Mouse (Mus musculus) heart, adult 10 weeks (tissue): ENCODE results near the gene Rab34. TPM values are rescaled to one million over a fixed set of nuclear protein-coding genes. Genes with fewer than 3 reads are reported as not detected.

Experiments used
- polyA plus RNA-seq: library from polyadenylated mRNA; stranded (reverse); fragments of 350-450 nt; fragmentation: Illumina TruSeq; extraction: RNeasy Lipid Tissue Mini Kit (QIAGEN cat#74804); gene quantifications from one replicate; pipeline ENCODE4 v1.2.3, GENCODE M21; 2014; ENCODE audit warnings: low read depth, low replicate concordance

Gene Rab34
- 15.8 TPM for polyA plus RNA-seq

DNA sequence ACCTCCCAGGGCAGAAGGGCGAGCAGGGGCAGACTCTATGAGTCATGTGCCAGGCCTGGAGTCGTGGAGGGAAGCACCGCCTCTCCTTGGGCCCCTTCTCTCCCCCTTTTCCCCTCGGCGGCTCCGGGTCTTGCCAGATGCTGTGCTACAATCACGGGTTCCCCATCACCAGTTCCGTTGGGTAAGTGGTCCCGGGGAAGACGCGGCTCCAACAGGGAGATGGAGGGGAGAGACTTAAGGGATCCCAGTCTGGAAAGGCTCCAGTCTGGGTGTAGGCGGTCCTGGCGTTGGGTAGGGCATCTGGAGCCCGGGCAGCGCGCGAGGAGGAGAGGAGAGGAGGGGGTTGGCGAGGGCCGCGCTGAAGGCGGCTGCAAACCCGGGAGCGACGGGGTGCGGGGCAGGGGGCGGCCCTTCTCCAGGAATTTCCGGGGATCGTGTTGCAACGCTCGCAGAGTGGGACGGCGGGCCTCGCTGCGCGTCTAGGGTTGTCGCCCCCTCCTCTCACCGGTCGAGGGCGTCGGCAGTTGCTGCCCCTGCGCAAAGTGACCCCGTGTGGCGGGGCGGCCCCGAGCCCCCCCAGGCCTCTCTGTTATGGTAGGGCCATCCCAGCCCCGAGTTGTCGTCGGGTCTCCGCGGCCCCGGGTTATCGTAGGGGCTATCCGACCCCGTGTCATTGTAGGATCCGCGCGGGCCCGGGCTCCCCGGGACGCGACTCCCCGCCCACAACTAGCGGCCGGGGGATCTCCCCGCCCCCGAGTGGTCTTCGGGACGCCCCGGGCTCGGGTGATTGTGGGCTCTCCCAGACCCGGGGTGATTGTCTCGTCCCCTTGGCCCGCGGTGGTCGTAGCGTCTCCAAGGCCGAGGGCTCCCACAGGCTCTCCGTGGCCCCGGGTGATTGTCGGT lies at the start of gene Rab34:
Gene Rab34 (plus strand): TSS at position 100 of the 903 bp plus-strand sequence.

DNA sequence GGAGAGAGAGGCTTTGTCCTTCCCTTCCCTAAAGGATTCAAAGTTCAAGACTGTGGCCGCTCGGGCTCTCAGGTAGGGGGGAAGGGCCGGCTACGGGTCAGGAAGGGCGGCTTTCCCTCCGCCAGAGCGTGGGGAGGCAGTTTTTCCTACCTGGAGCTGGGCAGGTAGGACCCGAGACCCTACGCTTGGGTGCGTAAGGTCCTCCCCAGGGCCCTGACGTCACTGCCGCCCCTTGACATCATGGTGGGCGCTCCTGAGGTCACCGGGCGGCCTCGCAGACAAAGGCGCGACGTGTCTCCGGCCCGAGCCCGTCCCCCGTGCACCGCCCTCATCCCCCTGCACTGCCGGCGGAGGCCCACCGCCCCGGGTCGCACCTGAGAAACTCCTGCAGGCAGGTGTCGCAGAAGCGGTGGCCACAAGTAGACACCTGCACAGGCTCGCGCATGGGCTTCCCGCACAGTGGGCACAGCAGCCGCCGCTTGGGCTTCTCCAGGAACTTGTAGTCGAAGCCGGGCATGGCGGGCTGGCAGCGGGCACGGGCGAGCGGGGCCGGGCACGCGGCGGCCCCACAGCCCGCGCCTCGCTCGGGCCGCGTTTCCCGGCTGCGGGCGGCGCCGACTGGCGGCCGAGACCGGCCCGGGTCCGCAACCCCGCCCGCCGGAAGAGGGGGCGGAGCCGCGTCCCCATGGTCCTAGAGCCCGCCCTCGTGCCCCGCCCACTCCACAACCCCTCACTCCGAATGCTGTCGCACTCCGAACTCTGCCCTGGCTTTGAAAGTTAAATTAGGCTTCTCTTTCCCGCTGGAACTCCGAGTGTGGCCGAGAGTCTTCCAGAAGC lies 23.1 kb upstream of the Rab34 start, which contains the start of gene Traf4:
Gene Traf4 (minus strand): TSS at position 666 of the 837 bp plus-strand sequence.

DNA sequence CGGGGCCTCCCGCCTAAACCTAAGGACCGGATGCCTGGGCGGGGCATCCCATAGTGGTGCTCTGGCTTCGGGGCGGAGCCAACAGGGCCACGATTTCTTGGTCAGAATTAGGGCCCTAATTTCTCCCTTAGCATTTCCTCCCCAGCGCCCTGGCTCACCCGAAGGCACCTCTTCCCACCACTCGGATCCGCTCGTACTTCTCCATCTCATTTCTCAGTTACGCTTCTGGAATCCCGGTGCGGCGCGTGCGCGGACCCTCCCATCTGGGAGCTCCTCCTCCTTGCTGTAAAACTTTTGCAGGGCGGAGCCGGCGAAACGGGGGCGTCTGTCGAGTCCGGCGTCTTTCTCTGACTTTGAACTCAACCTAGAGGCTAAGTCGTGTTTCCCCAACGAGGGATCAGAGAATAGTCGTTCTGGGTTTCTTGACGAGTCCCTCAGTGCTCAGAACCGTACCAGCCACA lies 11.8 kb upstream of the Rab34 start, which contains the start of the genes Nek8 and Tlcd1:
Gene Nek8 (minus strand): TSS at position 274 of the 461 bp plus-strand sequence.
Gene Tlcd1 (plus strand): TSS at position 310 of the 461 bp plus-strand sequence.

DNA sequence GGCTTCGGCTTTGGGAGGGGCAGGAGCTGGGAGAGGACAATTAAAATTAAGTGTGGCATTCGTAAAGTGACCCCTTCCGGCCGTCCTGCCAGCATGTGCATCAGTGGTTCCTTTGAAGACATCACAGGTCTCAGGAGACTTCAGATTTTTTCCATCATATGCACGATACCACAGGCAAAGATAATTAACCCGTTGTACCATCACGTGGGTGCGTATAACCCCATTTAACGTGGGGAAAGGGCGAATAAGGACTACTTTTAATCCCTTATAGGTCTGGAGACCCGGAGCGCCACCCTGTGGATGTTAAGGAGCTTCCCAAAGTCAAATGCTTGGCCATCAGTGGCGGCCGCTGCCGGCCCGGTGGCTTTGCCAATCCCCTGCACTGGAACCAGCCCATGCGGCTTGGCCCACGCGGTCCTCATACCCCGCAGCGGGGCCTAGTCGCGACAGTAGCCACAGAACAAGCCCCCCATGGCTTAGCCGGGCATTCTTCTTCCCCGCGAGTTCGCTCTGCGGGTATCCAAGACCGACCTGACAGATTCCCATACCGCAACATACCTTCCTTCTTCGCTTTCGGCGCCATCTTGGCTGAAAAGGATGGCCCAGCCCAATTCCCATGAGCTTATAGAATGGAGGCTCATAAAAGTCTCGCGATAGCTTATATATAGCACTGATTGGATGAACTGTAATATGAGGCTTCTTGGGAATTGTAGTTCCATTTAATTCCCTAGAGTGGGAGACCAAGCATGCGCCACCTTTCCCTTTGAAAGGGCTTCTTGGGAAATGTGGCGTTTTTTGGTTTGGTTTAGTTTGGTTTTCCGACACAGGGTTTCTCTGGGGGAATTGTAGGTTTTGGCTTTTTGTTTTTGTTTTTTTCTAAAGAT lies 5.0 kb upstream of the Rab34 start, which contains the start of gene Rpl23a:
Gene Rpl23a (minus strand): TSS at position 624 of the 884 bp plus-strand sequence.

DNA sequence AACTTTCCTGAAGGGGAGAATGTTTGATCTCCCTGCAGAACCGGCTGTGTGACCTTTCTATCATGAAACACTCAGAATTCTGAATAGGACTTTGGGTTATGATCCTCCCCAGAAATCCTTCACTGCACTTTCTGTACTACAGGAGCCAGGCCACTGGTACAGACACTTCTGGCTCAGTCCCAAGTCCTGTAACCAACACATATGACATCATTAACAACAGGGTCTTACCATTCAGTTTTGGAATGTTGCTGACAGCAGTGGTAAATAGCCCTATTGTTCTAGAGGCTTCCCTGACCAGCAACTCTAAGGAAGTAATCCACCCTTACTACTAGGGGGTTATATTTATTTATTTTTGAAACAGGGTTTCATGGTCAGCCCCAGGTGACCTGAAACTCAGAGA lies 4.9 kb downstream of the Rab34 start, which contains the start of gene Proca1:
Gene Proca1 (plus strand): TSS at position 280 of the 400 bp plus-strand sequence.

Other genes with a start within 250 kb of the Rab34 start
- 25.0 TPM for gene Phf12, start 205.7 kb upstream of the Rab34 start, polyA plus RNA-seq
- gene Dhrs13, start 156.2 kb upstream of the Rab34 start, polyA plus RNA-seq, result 3.2 TPM
- 57.8 TPM for gene Flot2, start 150.5 kb upstream of the Rab34 start, polyA plus RNA-seq
- gene Eral1, start 108.0 kb upstream of the Rab34 start, polyA plus RNA-seq, result 23.7 TPM
- 10.5 TPM for gene Fam222b, start 93.8 kb upstream of the Rab34 start, polyA plus RNA-seq
- 5.6 TPM for gene Traf4, start 22.8 kb upstream of the Rab34 start, polyA plus RNA-seq
- gene Nek8, start 11.8 kb upstream of the Rab34 start, polyA plus RNA-seq, result 4.2 TPM
- gene Tlcd1, start 11.7 kb upstream of the Rab34 start, polyA plus RNA-seq, result 12.8 TPM
- 1,229 TPM for gene Rpl23a, start 4.8 kb upstream of the Rab34 start, polyA plus RNA-seq
- gene Proca1, start 5.0 kb downstream of the Rab34 start, polyA plus RNA-seq, result 2.3 TPM
- 70.7 TPM for gene Sdf2, start 57.3 kb downstream of the Rab34 start, polyA plus RNA-seq
- 25.6 TPM for gene Supt6, start 57.6 kb downstream of the Rab34 start, polyA plus RNA-seq
- 147 TPM for gene 2610507B11Rik, start 73.3 kb downstream of the Rab34 start, polyA plus RNA-seq
- 0.45 TPM for gene BC030499, start 102.4 kb downstream of the Rab34 start, polyA plus RNA-seq
- gene Spag5, start 113.1 kb downstream of the Rab34 start, polyA plus RNA-seq, result 0.37 TPM
- gene Aldoc, start 134.5 kb downstream of the Rab34 start, polyA plus RNA-seq, result 0.63 TPM
- gene Pigs, start 140.0 kb downstream of the Rab34 start, polyA plus RNA-seq, result 23.8 TPM
- 6.7 TPM for gene Unc119, start 155.1 kb downstream of the Rab34 start, polyA plus RNA-seq
- not detected for gene Foxn1, start 198.1 kb downstream of the Rab34 start, polyA plus RNA-seq
- gene Slc13a2, start 233.8 kb downstream of the Rab34 start, polyA plus RNA-seq, result not detected